Comparison of ENCODE assay signal across 14 mouse cellular contexts in genomic region chr4:142212425-142212824, GRCm38 (mm10). TPM values are rescaled to one million over a fixed set of nuclear protein-coding genes. Genes with fewer than 3 reads are reported as not detected.
DNase-seq lines count a peak whose midpoint lies in the region; ATAC-seq and TF ChIP-seq lines count a peak whose summit lies in the region.
"Had no signal": no experiment of that assay in that cellular context is flagged by ENCODE, and none has a peak within 500 bp of the region (broad histone marks: within the 10 kb centered on the region; RNA-seq: fewer than 3 reads in every experiment).

No protein-coding gene starts in this region.

- peak; percentile 93 for DNase-seq in kidney, adult 2 months
- DNase-seq in cerebellum, adult 11-12 months, result peak; percentile 55
- DNase-seq in cerebellum, postnatal 10 days, result peak; percentile 54 to 67
- DNase-seq in kidney, postnatal 14 days, result peak; percentile 75
- no peak for DNase-seq in layer of hippocampus, adult 2 months (ENCODE audit: low spot score in 2 of 2)
- no peak for DNase-seq in embryo, embryonic 10 days (ENCODE audit: low spot score)
- DNase-seq: adrenal gland, adult 8-10 months; heart, adult 18-20 months; heart, postnatal 10 days; liver, embryonic 13.5 days had no signal

- no peak overlapping the region for H3K4me2 ChIP-seq in kidney, embryonic 15.5 days
- H3K4me2 ChIP-seq: hindbrain, embryonic 15.5 days; liver, embryonic 13.5 days; midbrain, embryonic 15.5 days had no signal

- H3K27me3 ChIP-seq in kidney, adult 2 months (replicated peaks; ENCODE audit: control insufficient read depth, insufficient read depth, low read length), result no peaks in the 10 kb centered on the region
- no peaks in the 10 kb centered on the region for H3K27me3 ChIP-seq in kidney, embryonic 15.5 days
- H3K27me3 ChIP-seq: hindbrain, embryonic 15.5 days; liver, embryonic 13.5 days; midbrain, embryonic 15.5 days had no signal

- TF ChIP-seq CTCF in kidney, adult 2 months (conservative IDR thresholded peaks at IDR 0.05; ENCODE audit: insufficient read depth, insufficient read length, low read depth, low read length), result no peak
- TF ChIP-seq CTCF in layer of hippocampus, adult 2 months (conservative IDR thresholded peaks at IDR 0.05), result no peak

- no peak for TF ChIP-seq POLR2A in kidney, adult 2 months (IDR thresholded peaks at IDR 0.05; ENCODE audit: low read depth, low read length)

- no peaks in the 10 kb centered on the region for H3K9me3 ChIP-seq in kidney, embryonic 15.5 days (replicated peaks)
- H3K9me3 ChIP-seq: hindbrain, embryonic 15.5 days; liver, embryonic 13.5 days; midbrain, embryonic 15.5 days had no signal

- peak overlapping the region; percentile 58 for H3K27ac ChIP-seq in kidney, adult 2 months (ENCODE audit: insufficient read depth, low read depth, low read length)
- no peak overlapping the region for H3K27ac ChIP-seq in kidney, embryonic 15.5 days
- no peak overlapping the region for H3K27ac ChIP-seq in layer of hippocampus, adult 2 months
- H3K27ac ChIP-seq: hindbrain, embryonic 15.5 days; liver, embryonic 13.5 days; midbrain, embryonic 15.5 days had no signal

- no peak for ATAC-seq in kidney, embryonic 15.5 days (replicated peaks; ENCODE audit: low FRiP score)
- ATAC-seq: midbrain, embryonic 15.5 days had no signal

- no peak overlapping the region for H3K9ac ChIP-seq in kidney, embryonic 15.5 days
- H3K9ac ChIP-seq: hindbrain, embryonic 15.5 days; liver, embryonic 13.5 days; midbrain, embryonic 15.5 days had no signal

- peaks cover 55% of the 10 kb centered on the region for H3K4me1 ChIP-seq in kidney, adult 2 months (ENCODE audit: control insufficient read depth, insufficient read depth, low read length)
- H3K4me1 ChIP-seq in kidney, embryonic 15.5 days, result peaks cover 78% of the 10 kb centered on the region

- no peaks in the 10 kb centered on the region for H3K36me3 ChIP-seq in kidney, adult 2 months (ENCODE audit: control insufficient read depth, insufficient read depth, low read length)
- H3K36me3 ChIP-seq in kidney, embryonic 15.5 days, result peaks cover 20% of the 10 kb centered on the region
- H3K36me3 ChIP-seq: G1E; hindbrain, embryonic 15.5 days; liver, embryonic 13.5 days; midbrain, embryonic 15.5 days had no signal

- WGBS in kidney, adult 2 months, result 29% methylated on average over 9 of the region's 9 CpGs
- WGBS in kidney, embryonic 15.5 days, result 80% methylated on average over 9 of the region's 9 CpGs

- H3K4me3 ChIP-seq in kidney, adult 2 months (ENCODE audit: insufficient read depth, low read depth, low read length), result no peak overlapping the region
- no peak overlapping the region for H3K4me3 ChIP-seq in kidney, embryonic 15.5 days (replicated peaks)
- no peak overlapping the region for H3K4me3 ChIP-seq in layer of hippocampus, adult 2 months
- H3K4me3 ChIP-seq: hindbrain, embryonic 15.5 days; liver, embryonic 13.5 days; midbrain, embryonic 15.5 days had no signal

RNA-seq across cellular contexts. Expression of gene Kazn, which starts 26.8 kb away (rescaled TPM):
- 76.1 and 80.8 TPM in 2 replicates for polyA plus RNA-seq in kidney, adult 2 months (2012; rRNA removed)
- polyA plus RNA-seq in kidney, embryonic 15.5 days (2015; fragmentation: Nextera tagmentation; extraction: Ambion mirVana), result 15.9 and 16.4 TPM in 2 replicates
- 10 to 100 TPM; 41.1 to 42.9 TPM for total RNA-seq in layer of hippocampus, adult 2 months (2021)
- polyA plus RNA-seq: G1E had no signal

Comparison
In these comparisons a context has a peak if more than half of its experiments do, and no peak if none do; other contexts are left out.
1. DNase-seq: peak in kidney, adult 2 months (single experiment), cerebellum, adult 11-12 months (single experiment), cerebellum, postnatal 10 days (2 of 2) and kidney, postnatal 14 days (single experiment); none in layer of hippocampus, adult 2 months (0 of 2) and embryo, embryonic 10 days (single experiment).